Mouse (Mus musculus) ES-CJ7 (cell line): ENCODE results near the gene Alkbh8.
A peak's percentile ranks its signal among the peaks of the same experiment; 100 is the strongest.
"Not testable (repeated sequence)": the region's sequence is repeated elsewhere in the genome, so short reads cannot be mapped to it uniquely, and the experiment has no call there.

Experiments used
- DNase-seq: peaks from one replicate; pipeline ENCODE4 v3.0.0; 2011; ENCODE audit warnings: low read depth, low spot score

Alkbh8 gene

GRCm38 (mm10) chr9:3334962-3335767, at the start of gene Alkbh8:
Gene Alkbh8, plus strand, starts transcription at chr9:3335140.
- peak; percentile 89 for DNase-seq

DNA sequence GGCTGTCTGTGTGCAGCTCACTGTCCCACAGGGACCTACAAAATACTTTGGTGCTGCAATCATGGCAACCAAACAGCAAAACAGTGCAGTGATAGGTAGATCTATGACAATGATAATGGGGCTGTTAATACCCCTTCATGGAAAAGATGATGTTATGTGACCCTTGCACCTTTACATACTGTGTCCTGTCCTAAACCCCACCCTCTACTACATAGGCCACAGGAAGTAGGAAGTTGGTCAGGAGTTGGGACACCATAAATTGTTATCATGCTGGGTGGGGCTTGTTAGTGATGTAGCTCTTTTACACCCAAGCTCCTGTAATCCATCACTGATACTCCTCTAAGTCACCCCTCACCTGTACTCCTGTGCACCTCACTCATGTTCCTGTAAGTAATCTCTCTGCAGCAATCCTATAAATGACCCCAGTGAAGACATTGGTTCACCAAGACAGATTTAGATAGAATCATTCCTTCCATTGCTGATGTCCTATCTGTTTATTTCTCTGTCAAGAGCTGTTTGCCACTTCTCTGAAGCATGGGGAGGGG, 25.6 kb upstream of the Alkbh8 start:
- DNase-seq, result no peak

DNA sequence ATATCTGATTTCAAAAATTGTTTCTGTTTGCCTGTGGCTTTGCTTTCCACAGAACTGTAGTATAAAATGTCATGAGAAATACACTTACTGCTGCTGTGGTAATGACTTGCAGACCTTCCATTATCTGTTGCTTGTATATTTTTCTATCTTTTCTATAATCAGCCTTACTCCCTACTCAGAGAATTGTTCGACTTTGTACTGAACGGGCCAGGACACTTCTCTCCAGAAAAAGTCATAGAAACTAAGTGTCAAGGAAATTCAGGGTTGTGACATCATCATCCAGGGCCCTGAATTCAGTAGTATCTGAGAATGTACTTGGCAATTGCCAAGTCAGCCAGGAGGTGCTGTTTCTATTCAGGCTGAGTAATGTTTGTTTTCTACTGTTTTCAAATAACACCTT, 24.9 kb upstream of the Alkbh8 start:
- no peak for DNase-seq

GRCm38 (mm10) chr9:3327342-3328053, 7.4 kb upstream of the Alkbh8 start:
- not testable (repeated sequence) for DNase-seq

GRCm38 (mm10) chr9:3328054-3328595, 6.8 kb upstream of the Alkbh8 start:
- no peak for DNase-seq

GRCm38 (mm10) chr9:3330319-3330718, 4.6 kb upstream of the Alkbh8 start:
- no peak for DNase-seq

- DNase-seq, result no peak
These were observed 4.1 kb upstream of the Alkbh8 start for GRCm38 (mm10) chr9:3330737-3331384.

- DNase-seq, result no peak
These were observed 1.7 kb downstream of the Alkbh8 start for GRCm38 (mm10) chr9:3336661-3337060.

DNA sequence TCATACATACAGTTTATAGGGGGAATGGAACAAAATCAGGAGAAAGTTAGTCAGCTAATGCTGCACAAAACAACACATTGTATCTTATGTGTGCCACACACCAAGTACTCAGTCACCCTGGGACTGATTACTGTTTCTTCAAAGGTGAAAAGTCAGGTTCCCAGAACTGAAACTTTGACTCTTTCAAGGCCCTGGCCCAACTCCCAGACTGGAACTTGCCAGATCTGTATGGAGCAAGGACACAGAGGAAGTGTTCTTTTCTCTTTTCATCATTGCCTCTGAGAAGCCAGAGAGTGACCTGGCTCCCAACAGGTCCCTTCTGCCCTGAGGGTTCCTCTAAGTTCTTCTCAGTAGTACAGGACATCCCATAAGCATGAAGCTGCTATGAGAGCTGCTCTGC, 10.2 kb downstream of the Alkbh8 start:
- DNase-seq, result no peak

- DNase-seq, result no peak
These were observed 11.0 kb downstream of the Alkbh8 start for GRCm38 (mm10) chr9:3345967-3346366.

DNA sequence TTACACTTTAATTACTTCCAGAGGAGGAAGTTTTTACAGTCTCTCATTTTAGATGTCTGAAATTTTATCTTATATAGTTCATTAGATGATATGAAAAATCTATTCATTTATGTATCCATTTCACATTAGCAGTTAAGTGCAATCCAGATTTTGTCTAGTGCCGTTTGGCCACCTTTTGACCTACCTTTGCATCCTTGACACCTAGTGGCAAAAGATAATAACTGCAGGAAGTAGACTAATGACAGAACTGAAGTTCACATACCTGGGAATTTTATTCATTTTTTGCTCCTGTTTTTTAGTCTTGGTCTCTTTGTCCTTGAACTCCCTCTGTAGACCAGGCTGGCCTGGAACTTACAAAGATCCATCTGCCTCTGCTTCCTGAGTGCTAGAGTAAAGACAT, 15.1 kb downstream of the Alkbh8 start:
- peak; percentile 18 for DNase-seq

- peak; percentile 90 for DNase-seq
These were observed 41.4 kb downstream of the Alkbh8 start for GRCm38 (mm10) chr9:3376323-3376722.

- DNase-seq, result peak; percentile 96
These were observed 68.6 kb downstream of the Alkbh8 start, which contains the start of gene Cwf19l2 for GRCm38 (mm10) chr9:3403251-3404208. Gene Cwf19l2, plus strand, starts transcription at chr9:3403592.

- DNase-seq, result peak; percentile 23
These were observed 69.4 kb downstream of the Alkbh8 start for GRCm38 (mm10) chr9:3404372-3404771.

DNA sequence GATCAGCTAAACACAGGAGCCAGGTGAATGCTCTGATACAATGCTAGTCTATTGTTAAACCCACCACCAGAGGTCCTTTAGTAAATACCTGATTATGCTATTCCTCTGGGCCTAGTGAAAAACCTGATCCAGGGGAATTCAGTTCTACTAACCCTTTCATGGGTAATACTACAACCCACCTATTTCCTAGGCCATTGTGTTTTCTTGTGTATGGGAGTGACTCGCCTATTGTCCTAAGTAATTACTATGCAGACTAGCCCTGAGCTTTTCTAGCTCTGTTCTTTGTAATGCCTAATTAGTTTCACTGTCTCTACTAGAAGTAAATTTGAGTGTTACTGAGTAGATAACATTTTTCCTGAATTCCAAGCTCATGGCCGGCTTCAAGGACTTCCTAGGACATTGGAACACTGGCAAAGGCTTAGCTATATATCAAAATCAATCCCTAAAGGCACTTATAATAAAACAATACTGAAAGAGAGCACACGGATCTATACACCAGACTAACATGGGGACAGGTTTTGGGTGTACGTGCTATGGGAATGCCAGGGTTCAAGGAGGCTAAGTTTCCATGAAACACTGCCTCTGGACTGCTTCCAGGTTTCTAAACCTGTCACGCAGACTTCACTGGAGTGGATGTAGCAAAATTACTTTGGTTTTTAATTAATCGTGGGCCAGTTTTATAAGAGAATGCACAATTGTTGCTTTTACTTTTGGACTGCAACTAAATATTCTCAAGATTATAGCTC, 104.8 kb downstream of the Alkbh8 start:
- peak; percentile 95 for DNase-seq
